Mouse (Mus musculus): ENCODE measurements around the gene Olfr747.

Gene Olfr747

GRCm38 (mm10) chr14:50693106-50693505 lies at the start of gene Olfr747:
Gene Olfr747, minus strand, starts transcription at chr14:50693206.
- in situ Hi-C loops (cut with MboI, MseI) = no loop called here

- in situ Hi-C loops (cut with MboI, MseI) = no loop called here
Observed at GRCm38 (mm10) chr14:50741584-50741983, 48.6 kb upstream of the Olfr747 start.

DNA sequence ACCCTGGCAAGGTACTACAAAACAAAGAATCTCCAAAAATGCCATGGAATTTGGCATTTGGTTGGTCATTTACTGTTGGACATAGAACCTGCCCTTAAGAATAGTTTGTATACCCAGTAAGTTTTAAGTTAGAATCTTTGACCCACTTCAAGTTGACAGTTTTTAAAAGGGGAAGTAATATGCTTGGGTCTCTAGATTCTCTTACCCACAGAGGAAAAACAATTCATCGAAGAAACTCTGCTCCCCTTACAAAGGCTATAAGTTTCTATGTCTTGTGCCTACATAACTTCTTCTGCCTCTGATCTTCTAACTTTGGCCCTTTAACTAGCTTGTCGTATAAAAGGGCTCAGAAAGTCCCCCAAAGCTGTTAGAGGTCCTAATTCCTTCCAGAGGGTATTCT lies 47.3 kb upstream of the Olfr747 start:
- in situ Hi-C loops (cut with MboI, MseI) = no loop called here

- in situ Hi-C loops (cut with MboI, MseI) = loop anchor here (25.0 kb wide), 1 partner anchor 660 kb away; no protein-coding TSS in a partner anchor
Observed at GRCm38 (mm10) chr14:50722371-50722770, 29.4 kb upstream of the Olfr747 start.

- in situ Hi-C loops (cut with MboI, MseI) = loop anchor here (25.0 kb wide), 1 partner anchor 658 kb away; no protein-coding TSS in a partner anchor
Observed at GRCm38 (mm10) chr14:50719875-50720274, 26.9 kb upstream of the Olfr747 start.

DNA sequence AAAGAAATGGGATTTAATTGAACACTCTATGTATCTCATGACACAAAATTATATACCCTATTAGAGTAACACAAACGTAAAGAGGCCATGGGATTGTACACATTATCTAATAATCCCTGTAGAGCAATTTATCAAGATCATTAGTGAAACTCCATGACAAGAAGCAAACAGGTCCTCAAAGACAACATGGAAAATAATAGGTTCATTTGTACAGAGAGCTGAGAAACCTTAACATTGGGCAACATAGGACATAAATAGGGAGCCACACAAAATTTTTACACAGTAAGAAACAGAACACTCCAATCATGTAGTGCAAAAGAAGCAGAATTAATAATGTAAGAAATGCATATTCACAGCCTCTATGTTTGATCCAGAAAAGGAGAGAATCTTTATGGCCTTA lies 14.1 kb upstream of the Olfr747 start, which contains the start of gene Olfr748:
TSS of gene Olfr748 (plus strand) at position 301 of the 400 bp plus-strand sequence.
- in situ Hi-C loops (cut with MboI, MseI) = loop anchor here (25.0 kb wide), 1 partner anchor 645 kb away; no protein-coding TSS in a partner anchor

DNA sequence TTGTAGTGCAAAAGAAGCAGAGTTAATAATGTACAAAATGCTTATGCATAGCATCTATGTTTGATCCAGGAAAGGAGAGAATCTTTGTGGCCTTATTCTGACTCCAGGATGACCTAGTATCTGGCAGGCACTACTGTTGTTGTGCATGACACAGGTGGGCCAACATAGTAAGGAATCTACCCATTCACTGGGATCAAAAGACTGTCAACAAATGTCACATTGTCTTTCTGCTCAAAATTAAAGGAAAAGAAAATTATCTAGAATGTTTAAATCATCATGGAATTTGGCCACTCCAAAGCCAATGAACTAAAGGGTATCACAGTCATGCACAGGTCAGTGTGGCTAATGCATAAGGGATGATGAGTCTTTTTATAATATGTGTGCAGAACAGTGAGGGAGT lies 46.2 kb downstream of the Olfr747 start, which contains the start of gene Olfr746:
TSS of gene Olfr746 (plus strand) at position 301 of the 400 bp plus-strand sequence.
- in situ Hi-C loops (cut with MboI, MseI) = no loop called here

DNA sequence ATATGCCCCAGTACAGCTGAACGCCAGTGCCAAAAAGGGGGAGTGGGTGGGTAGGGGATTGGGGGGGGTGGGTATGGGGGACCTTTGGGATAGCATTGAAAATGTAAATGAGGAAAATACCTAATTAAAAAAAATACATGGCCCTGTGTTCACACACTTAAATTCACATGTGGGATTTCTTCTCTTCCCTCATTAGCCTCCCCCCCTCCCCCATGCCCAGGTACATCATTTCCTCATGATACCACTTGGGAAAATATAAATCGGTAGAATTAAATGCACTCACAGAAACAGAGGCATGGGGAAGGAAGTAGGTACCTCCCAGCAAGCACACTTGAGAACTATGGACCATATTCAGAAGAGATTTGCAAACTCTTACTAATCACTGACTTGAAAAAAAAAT lies 53.9 kb downstream of the Olfr747 start, which contains the start of gene Olfr745:
TSS of gene Olfr745 (plus strand) at position 301 of the 400 bp plus-strand sequence.
- in situ Hi-C loops (cut with MboI, MseI) = no loop called here
